Mouse (Mus musculus) brain, adult 10 weeks (tissue): ENCODE measurements around the gene Txndc17. TPM values are rescaled to one million over a fixed set of nuclear protein-coding genes. Genes with fewer than 3 reads are reported as not detected.

ENCODE experiments used
- polyA plus RNA-seq: library from polyadenylated mRNA; stranded (reverse); fragments of 350-450 nt; fragmentation: Illumina TruSeq; extraction: RNeasy Lipid Tissue Mini Kit (QIAGEN cat#74804); gene quantifications from one replicate; pipeline ENCODE4 v1.2.3, GENCODE M21; 2015; ENCODE audit warnings: low read depth, low replicate concordance

Txndc17 gene
- 74.5 TPM for polyA plus RNA-seq

GRCm38 (mm10) chr11:72207204-72207833 lies at the start of gene Txndc17, which contains the start of gene 4933427D14Rik:
Gene Txndc17 (plus strand): TSS chr11:72207547.
Gene 4933427D14Rik (minus strand): TSS chr11:72207459.

GRCm38 (mm10) chr11:72206341-72207203 lies 775 bp upstream of the Txndc17 start, which contains the start of gene Gm43951:
Gene Gm43951 (minus strand): TSS chr11:72206840.

GRCm38 (mm10) chr11:72215410-72215797 lies 8.1 kb downstream of the Txndc17 start, which contains the start of gene Med31:
Gene Med31 (minus strand): TSS chr11:72215592.

Other genes with a start within 250 kb of the Txndc17 start
- gene Aipl1, start 170.0 kb upstream of the Txndc17 start, polyA plus RNA-seq: not detected
- 0.51 TPM for gene Pimreg, start 165.5 kb upstream of the Txndc17 start, polyA plus RNA-seq
- 35.2 TPM for gene Pitpnm3, start 71.8 kb upstream of the Txndc17 start, polyA plus RNA-seq
- gene Gm43951, start 707 bp upstream of the Txndc17 start, polyA plus RNA-seq: 5.2 TPM
- 15.1 TPM for gene 4933427D14Rik, start 88 bp upstream of the Txndc17 start, polyA plus RNA-seq
- gene Med31, start 8.0 kb downstream of the Txndc17 start, polyA plus RNA-seq: 31.6 TPM
- 9.1 TPM for gene Slc13a5, start 59.7 kb downstream of the Txndc17 start, polyA plus RNA-seq
- gene Xaf1, start 94.1 kb downstream of the Txndc17 start, polyA plus RNA-seq: 15.3 TPM
- not detected for gene Fbxo39, start 106.9 kb downstream of the Txndc17 start, polyA plus RNA-seq
- gene Tekt1, start 154.9 kb downstream of the Txndc17 start, polyA plus RNA-seq: 5.1 TPM
- gene Smtnl2, start 204.2 kb downstream of the Txndc17 start, polyA plus RNA-seq: 0.65 TPM
- not detected for gene Ggt6, start 228.0 kb downstream of the Txndc17 start, polyA plus RNA-seq
- gene Mybbp1a, start 233.8 kb downstream of the Txndc17 start, polyA plus RNA-seq: 35.8 TPM